Mouse (Mus musculus) thymus, postnatal 36 days (tissue): ENCODE results near the gene Mmd.

Experiments used
- DNase-seq, 2 experiments: peaks; one replicate each; pipeline ENCODE4 v3.0.0; 2022; ENCODE audit warnings: mixed read lengths in 2 of 2

The Mmd gene

GRCm38 (mm10) chr11:90249025-90249650 is at the start of gene Mmd:
Mmd (plus strand) TSS chr11:90249456.
- DNase-seq, result peak; percentile 99

GRCm38 (mm10) chr11:90200826-90201225 is 48.4 kb upstream of the Mmd start:
- no peak for DNase-seq

GRCm38 (mm10) chr11:90214246-90214645 is 35.0 kb upstream of the Mmd start:
- no peak for DNase-seq

GRCm38 (mm10) chr11:90220022-90220645 is 29.1 kb upstream of the Mmd start:
- DNase-seq, result no peak

GRCm38 (mm10) chr11:90220750-90221149 is 28.5 kb upstream of the Mmd start:
- no peak for DNase-seq

GRCm38 (mm10) chr11:90224914-90225470 is 24.3 kb upstream of the Mmd start:
- no peak for DNase-seq

GRCm38 (mm10) chr11:90227000-90227922 is 22.0 kb upstream of the Mmd start:
- no peak for DNase-seq

- no peak for DNase-seq
Observed at GRCm38 (mm10) chr11:90228251-90228949, 20.9 kb upstream of the Mmd start.

- DNase-seq, result no peak
Observed at GRCm38 (mm10) chr11:90229800-90230199, 19.5 kb upstream of the Mmd start.

- DNase-seq, result no peak
Observed at GRCm38 (mm10) chr11:90230671-90231070, 18.6 kb upstream of the Mmd start.

- DNase-seq, result no peak
Observed at GRCm38 (mm10) chr11:90231631-90232030, 17.6 kb upstream of the Mmd start.

GRCm38 (mm10) chr11:90232685-90233084 is 16.6 kb upstream of the Mmd start:
- DNase-seq, result no peak

GRCm38 (mm10) chr11:90235221-90235620 is 14.0 kb upstream of the Mmd start:
- no peak for DNase-seq

GRCm38 (mm10) chr11:90237616-90238015 is 11.6 kb upstream of the Mmd start:
- DNase-seq, result no peak

- no peak for DNase-seq
Observed at GRCm38 (mm10) chr11:90238657-90239056, 10.6 kb upstream of the Mmd start.

- DNase-seq, result no peak
Observed at GRCm38 (mm10) chr11:90240652-90241330, 8.5 kb upstream of the Mmd start.

- no peak for DNase-seq
Observed at GRCm38 (mm10) chr11:90241874-90242273, 7.4 kb upstream of the Mmd start.

GRCm38 (mm10) chr11:90243300-90243699 is 6.0 kb upstream of the Mmd start:
- no peak for DNase-seq

GRCm38 (mm10) chr11:90245630-90246029 is 3.6 kb upstream of the Mmd start:
- no peak for DNase-seq

GRCm38 (mm10) chr11:90246676-90247075 is 2.6 kb upstream of the Mmd start:
- DNase-seq, result peak in 1 of 2 experiments; percentile 29

GRCm38 (mm10) chr11:90247793-90248192 is 1.5 kb upstream of the Mmd start:
- DNase-seq, result no peak

GRCm38 (mm10) chr11:90249701-90250141 is 465 bp downstream of the Mmd start:
- peak in 1 of 2 experiments; percentile 65 for DNase-seq
